Mouse (Mus musculus) CH12.LX (cell line): Measurements from ENCODE around the gene Adamtsl1. TPM values are rescaled to one million over a fixed set of nuclear protein-coding genes. Genes with fewer than 3 reads are reported as not detected.

Experiments used
- DNase-seq: peaks from one replicate; pipeline ENCODE4 v3.0.0-alpha.2; 2013; ENCODE audit errors: extremely low read depth
- H3K27ac ChIP-seq: 2 replicates; pipeline ENCODE4 v1.5.1; 2012; ENCODE audit warnings: low read depth, mild to moderate bottlenecking, control low read depth, moderate library complexity; ENCODE audit not compliant: insufficient read depth
- H3K27me3 ChIP-seq: replicated peaks from 2 replicates; pipeline ENCODE3; 2012; ENCODE audit warnings: inconsistent platforms
- H3K36me3 ChIP-seq, 2 experiments: replicated peaks in 1 of 2; 2 replicates each; pipeline versions ENCODE3 to v1.6.1; 2012; ENCODE audit warnings: inconsistent platforms in 1 of 2, low read length in 1 of 2, mild to moderate bottlenecking in 1 of 2, mixed read lengths in 1 of 2, moderate library complexity in 1 of 2; ENCODE audit not compliant: control insufficient read depth in 1 of 2, insufficient read depth in 1 of 2
- H3K4me1 ChIP-seq, 2 experiments: 2 replicates each; pipeline ENCODE4 v1.6.1; 2012; ENCODE audit warnings: inconsistent platforms in 1 of 2, moderate library complexity in 1 of 2; ENCODE audit not compliant: insufficient read depth in 2 of 2, control insufficient read depth in 1 of 2
- H3K4me2 ChIP-seq: 2 replicates; pipeline ENCODE4 v1.6.1; 2012; ENCODE audit warnings: low read depth, mild to moderate bottlenecking, control low read depth; ENCODE audit not compliant: poor library complexity, insufficient read depth, severe bottlenecking
- H3K4me3 ChIP-seq, 3 experiments: fragments of 150-350 bp in 1 of 3; sonication (generic) in 1 of 3; replicated peaks in 1 of 3; 2 replicates each; pipeline versions ENCODE3 to v1.5.1; 2011 to 2012; ENCODE audit warnings: low read depth in 2 of 3, low read length in 2 of 3, mild to moderate bottlenecking in 2 of 3, moderate library complexity in 2 of 3, control low read depth in 1 of 3, improper control_type of control experiment in 1 of 3, inconsistent platforms in 1 of 3, mixed read lengths in 1 of 3; ENCODE audit not compliant: poor library complexity in 1 of 3
- H3K79me2 ChIP-seq: replicated peaks from 2 replicates; pipeline ENCODE4 v1.6.1; 2012; ENCODE audit warnings: mild to moderate bottlenecking, moderate library complexity; ENCODE audit not compliant: control insufficient read depth, poor library complexity, insufficient read depth, severe bottlenecking; ENCODE audit errors: extremely low read depth
- H3K9ac ChIP-seq: 2 replicates; pipeline ENCODE4 v1.6.1; 2012; ENCODE audit warnings: low read depth, mild to moderate bottlenecking, control low read depth, moderate library complexity; ENCODE audit not compliant: insufficient read depth
- H3K9me3 ChIP-seq: replicated peaks from 2 replicates; pipeline ENCODE3; 2012; ENCODE audit warnings: low read length, inconsistent platforms, mixed read lengths
- CHD1 ChIP-seq: IDR thresholded peaks from 2 replicates; pipeline ENCODE4 v1.6.1; 2012; ENCODE audit warnings: low read depth, low read length, improper control_type of control experiment, inconsistent platforms
- E2F4 ChIP-seq: IDR thresholded peaks from 2 replicates; pipeline ENCODE4 v1.6.1; 2011; ENCODE audit warnings: low read depth, low read length, improper control_type of control experiment; ENCODE audit not compliant: insufficient replicate concordance
- GABPA ChIP-seq: IDR thresholded peaks from 2 replicates; pipeline ENCODE4 v1.6.1; 2012; ENCODE audit warnings: low read depth, low read length, improper control_type of control experiment, inconsistent platforms; ENCODE audit not compliant: insufficient replicate concordance
- HCFC1 ChIP-seq: IDR thresholded peaks from 2 replicates; pipeline ENCODE4 v1.6.1; 2012; ENCODE audit warnings: low read depth, mild to moderate bottlenecking, inconsistent platforms, low read length, improper control_type of control experiment
- IRF4 ChIP-seq: IDR thresholded peaks from 2 replicates; pipeline ENCODE4 v1.6.1; 2014; ENCODE audit warnings: low read depth, mild to moderate bottlenecking, inconsistent platforms, low read length, improper control_type of control experiment
- JUND ChIP-seq: conservative IDR thresholded peaks from 2 replicates; pipeline ENCODE4 v1.6.1; 2011; ENCODE audit warnings: low read depth, low read length, improper control_type of control experiment
- KAT2A ChIP-seq: IDR thresholded peaks from 2 replicates; pipeline ENCODE4 v1.6.1; 2012; ENCODE audit warnings: low read length, improper control_type of control experiment, inconsistent platforms; ENCODE audit not compliant: insufficient replicate concordance
- MAFK ChIP-seq: IDR thresholded peaks from 2 replicates; pipeline ENCODE4 v1.6.1; 2011; ENCODE audit warnings: low read length, improper control_type of control experiment; ENCODE audit not compliant: insufficient replicate concordance
- MAX ChIP-seq: IDR thresholded peaks from 2 replicates; pipeline ENCODE4 v1.6.1; 2011; ENCODE audit warnings: low read length, improper control_type of control experiment
- MEF2A ChIP-seq: IDR thresholded peaks from 2 replicates; pipeline ENCODE4 v1.6.1; 2014; ENCODE audit warnings: low read depth, mild to moderate bottlenecking, inconsistent platforms, low read length, improper control_type of control experiment, borderline replicate concordance
- MXI1 ChIP-seq: IDR thresholded peaks from 2 replicates; pipeline ENCODE4 v1.6.1; 2011; ENCODE audit warnings: mild to moderate bottlenecking, low read depth, low read length, improper control_type of control experiment
- NRF1 ChIP-seq: IDR thresholded peaks from 2 replicates; pipeline ENCODE4 v1.6.1; 2014; ENCODE audit warnings: low read depth, mild to moderate bottlenecking, inconsistent platforms, low read length, improper control_type of control experiment, moderate library complexity
- POLR2A ChIP-seq: IDR thresholded peaks from 2 replicates; pipeline ENCODE4 v1.6.1; 2011; ENCODE audit warnings: low read depth, mild to moderate bottlenecking, improper control_type of control experiment, low read length
- RAD21 ChIP-seq: IDR thresholded peaks from 2 replicates; pipeline ENCODE4 v1.6.1; 2011; ENCODE audit warnings: low read depth, mild to moderate bottlenecking, low read length, improper control_type of control experiment, moderate library complexity
- RCOR1 ChIP-seq: conservative IDR thresholded peaks from 2 replicates; pipeline ENCODE4 v1.6.1; 2012; ENCODE audit warnings: low read depth, mild to moderate bottlenecking, inconsistent platforms, low read length, improper control_type of control experiment
- SMC3 ChIP-seq: IDR thresholded peaks from 2 replicates; pipeline ENCODE4 v1.6.1; 2011; ENCODE audit warnings: low read depth, low read length, improper control_type of control experiment
- ZMIZ1 ChIP-seq: IDR thresholded peaks from 2 replicates; pipeline ENCODE4 v1.6.1; 2012; ENCODE audit warnings: low read depth, mild to moderate bottlenecking, inconsistent platforms, low read length, improper control_type of control experiment
- ZNF384 ChIP-seq: IDR thresholded peaks from 2 replicates; pipeline ENCODE4 v1.6.1; 2012; ENCODE audit warnings: low read depth, low read length, improper control_type of control experiment, inconsistent platforms
- dilution Hi-C: fragments of 300-500 bp; cut with MboI; formaldehyde crosslinking; loops from 2 replicates; pipeline ENCODE4 v1.14.3; 2020; ENCODE audit warnings: low sequenced_read_pairs; ENCODE audit not compliant: extremely low pct_unique_long_range_greater_than_20kb, extremely low pct_ligation_motif_present
- in situ Hi-C: fragments of 300-500 bp; cut with MboI; formaldehyde crosslinking; loops from 3 replicates; pipeline ENCODE4 v1.14.3; 2019; ENCODE audit warnings: low sequenced_read_pairs, low pct_ligation_motif_present, low pct_unique_long_range_greater_than_20kb, mixed read lengths
- polyA plus RNA-seq: library from polyadenylated mRNA; unstranded; fragments of >175 nt; gene quantifications from 2 replicates; pipeline ENCODE4 v1.2.1, GENCODE M21; 2012; ENCODE audit warnings: low read depth; ENCODE audit not compliant: insufficient read length
- total RNA-seq, 2 experiments: library from RNA; depleted of rRNA; stranded (reverse); fragments of 300-350 nt in 1 of 2; fragments of >200 nt in 1 of 2; gene quantifications; 2 replicates each; pipeline ENCODE4 v1.2.3; 2012 to 2014

The Adamtsl1 gene
- total and polyA plus RNA-seq, 3 experiments, result not detected

GRCm38 (mm10) chr4:85918366-85918765 is 404.4 kb downstream of the Adamtsl1 start:
- dilution Hi-C loops, result no loop called here
- no peak overlapping the region for H3K9ac ChIP-seq
- H3K36me3 ChIP-seq, result no peaks in the 10 kb centered on the region
- H3K4me2 ChIP-seq, result no peak overlapping the region
- H3K9me3 ChIP-seq, result peaks cover 54% of the 10 kb centered on the region
- no peak for DNase-seq
- no peaks in the 10 kb centered on the region for H3K79me2 ChIP-seq
- no peak overlapping the region for H3K4me3 ChIP-seq
- H3K27me3 ChIP-seq, result no peaks in the 10 kb centered on the region
- no peak overlapping the region for H3K27ac ChIP-seq
- no peak for TF ChIP-seq NRF1
- no peak for TF ChIP-seq CHD1
- no peak for TF ChIP-seq HCFC1
- TF ChIP-seq ZNF384, result no peak
- no peak for TF ChIP-seq E2F4
- no peak for TF ChIP-seq MXI1
- no peak for TF ChIP-seq RAD21
- no peak for TF ChIP-seq POLR2A
- TF ChIP-seq GABPA, result no peak
- no peaks in the 10 kb centered on the region for H3K4me1 ChIP-seq
- in situ Hi-C loops, result no loop called here

- TF ChIP-seq ZMIZ1 (no peak), IRF4 (no peak), SMC3 (no peak), MEF2A (no peak), RCOR1 (no peak), JUND (no peak), KAT2A (no peak), HCFC1 (no peak), NRF1 (no peak), MAX (no peak), MAFK (no peak)
- H3K27me3 ChIP-seq, result no peaks in the 10 kb centered on the region
- no peak overlapping the region for H3K27ac ChIP-seq
- DNase-seq, result no peak
- no peaks in the 10 kb centered on the region for H3K36me3 ChIP-seq
- H3K4me2 ChIP-seq, result no peak overlapping the region
- no peaks in the 10 kb centered on the region for H3K79me2 ChIP-seq
- dilution Hi-C loops, result no loop called here
- H3K9ac ChIP-seq, result no peak overlapping the region
- H3K4me1 ChIP-seq, result no peaks in the 10 kb centered on the region
- no peak overlapping the region for H3K4me3 ChIP-seq
- in situ Hi-C loops, result no loop called here
- H3K9me3 ChIP-seq, result peaks cover 44% of the 10 kb centered on the region
Observed at GRCm38 (mm10) chr4:85920474-85920873, 406.5 kb downstream of the Adamtsl1 start.
